Mouse (Mus musculus) C2C12 (cell line): Measurements from ENCODE around the gene Npw.

Source experiments
- CEBPB ChIP-seq: IDR thresholded peaks from one replicate; pipeline ENCODE4 v1.6.1; 2011; ENCODE audit warnings: low read depth, mild to moderate bottlenecking, control low read depth, moderate library complexity
- CTCF ChIP-seq: IDR thresholded peaks from one replicate; pipeline ENCODE4 v1.5.1; 2011; ENCODE audit not compliant: control insufficient read depth, insufficient read depth, insufficient read length
- MAX ChIP-seq: IDR thresholded peaks from one replicate; pipeline ENCODE4 v1.6.1; 2011; ENCODE audit warnings: mild to moderate bottlenecking, control low read depth
- USF1 ChIP-seq: IDR thresholded peaks from one replicate; pipeline ENCODE4 v1.6.1; 2011; ENCODE audit warnings: low read depth, mild to moderate bottlenecking, control low read depth, moderate library complexity

DNA sequence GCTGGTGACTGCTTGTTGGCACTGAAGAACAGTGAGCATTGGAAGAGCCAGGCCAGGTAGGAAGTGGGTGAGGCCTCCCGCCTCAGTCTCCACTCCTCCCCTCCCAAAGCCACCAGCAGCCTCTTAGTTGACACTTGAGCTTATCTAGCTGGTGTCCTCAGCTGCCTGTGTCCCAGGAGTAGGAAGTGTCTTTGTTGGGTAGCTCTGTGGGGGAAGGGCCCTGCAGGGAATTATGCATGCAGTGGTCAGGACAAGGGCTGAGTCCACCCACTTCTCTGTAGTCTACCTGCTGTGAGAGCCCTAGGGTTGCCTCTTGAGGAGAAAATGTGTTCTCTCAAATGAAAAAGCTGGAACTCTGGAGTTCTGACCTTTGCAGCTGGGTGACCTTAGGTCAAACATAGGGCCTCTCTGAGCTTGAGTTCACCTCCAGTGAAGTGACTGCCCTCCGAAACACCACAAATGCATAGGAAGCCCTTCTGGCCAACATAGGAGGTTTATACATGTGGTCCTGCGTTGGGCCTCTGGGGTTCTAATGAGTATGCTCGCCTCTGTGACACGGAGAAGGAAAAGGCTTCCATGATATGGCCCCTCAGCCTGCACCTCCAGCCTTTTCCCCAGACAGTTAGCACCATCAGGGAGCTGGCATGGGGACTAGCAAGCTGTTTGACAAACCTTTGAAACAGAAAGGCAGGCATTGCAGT lies 21.3 kb downstream of the Npw start:
- no peak for TF ChIP-seq USF1
- no peak for TF ChIP-seq CTCF
- TF ChIP-seq MAX: no peak
- TF ChIP-seq CEBPB: no peak
